Mouse (Mus musculus) liver, embryonic 14.5 days (tissue): ENCODE measurements around the gene Fat3. TPM values are rescaled to one million over a fixed set of nuclear protein-coding genes. Genes with fewer than 3 reads are reported as not detected.

ENCODE experiments used
- ATAC-seq: fragments of 200-750 bp; cut with Nextera tagmentation; 2 replicates; pipeline ENCODE4 v1.8.0; 2017; ENCODE audit warnings: moderate number of reproducible peaks, mild to moderate bottlenecking, moderate library complexity; ENCODE audit not compliant: insufficient read depth
- DNase-seq, 3 experiments: peaks; one replicate each; pipeline ENCODE4 v3.0.0-alpha.2; 2012 to 2013; ENCODE audit warnings: low read depth in 3 of 3, low spot score in 3 of 3
- H3K27ac ChIP-seq: fragments of 300-500 bp; sonication (generic); 2 replicates; pipeline ENCODE4 v1.5.1; 2014; ENCODE audit warnings: moderate library complexity, mild to moderate bottlenecking, control low read depth, inconsistent platforms
- H3K27me3 ChIP-seq: fragments of 300-500 bp; sonication (generic); 2 replicates; pipeline ENCODE4 v1.6.1; 2014; ENCODE audit warnings: mild to moderate bottlenecking, low read length, moderate library complexity; ENCODE audit not compliant: control insufficient read depth, insufficient read depth
- H3K36me3 ChIP-seq: fragments of 300-500 bp; sonication (generic); replicated peaks from 2 replicates; pipeline ENCODE4 v1.6.1; 2014; ENCODE audit warnings: low read depth; ENCODE audit not compliant: control insufficient read depth, insufficient read depth
- H3K4me1 ChIP-seq, 2 experiments: fragments of 200-500 bp in 1 of 2; fragments of 300-500 bp in 1 of 2; sonication (generic) in 1 of 2; replicated peaks; 2 replicates each; pipeline ENCODE4 v1.6.1; 2012 to 2014; ENCODE audit warnings: antibody characterized with exemption in 1 of 2, inconsistent platforms in 1 of 2, low read length in 1 of 2; ENCODE audit not compliant: control insufficient read depth in 2 of 2, insufficient read depth in 2 of 2
- H3K4me2 ChIP-seq: fragments of 300-500 bp; sonication (generic); 2 replicates; pipeline ENCODE4 v1.6.1; 2014; ENCODE audit warnings: low read depth, mild to moderate bottlenecking, control low read depth, moderate library complexity
- H3K4me3 ChIP-seq, 2 experiments: fragments of 200-500 bp in 1 of 2; fragments of 300-500 bp in 1 of 2; sonication (generic) in 1 of 2; 2 replicates each; pipeline ENCODE4 v1.5.1; 2012 to 2014; ENCODE audit warnings: low read depth in 2 of 2, low read length in 2 of 2, mild to moderate bottlenecking in 2 of 2, control low read depth in 1 of 2, inconsistent platforms in 1 of 2, moderate library complexity in 1 of 2; ENCODE audit not compliant: insufficient read depth in 1 of 2
- H3K9ac ChIP-seq: fragments of 300-500 bp; sonication (generic); replicated peaks from 2 replicates; pipeline ENCODE4 v1.6.1; 2014; ENCODE audit warnings: mild to moderate bottlenecking, control low read depth, moderate library complexity
- H3K9me3 ChIP-seq: fragments of 300-500 bp; sonication (generic); 2 replicates; pipeline ENCODE4 v1.6.1; 2016; ENCODE audit warnings: low read length, mixed read lengths; ENCODE audit not compliant: control insufficient read depth
- CTCF ChIP-seq: IDR thresholded peaks from 2 replicates; pipeline ENCODE4 v1.5.1; 2016; ENCODE audit warnings: antibody characterized with exemption, low read depth, control low read depth
- EP300 ChIP-seq: IDR thresholded peaks from 2 replicates; pipeline ENCODE4 v1.6.1; 2016; ENCODE audit warnings: antibody characterized with exemption, low read depth
- WGBS: fragments of 180-500 bp; shearing (Covaris S2); extraction: QIAGEN DNeasy Blood & Tissue Kit; methylation state at CpG from one replicate; pipeline ENCODE4 v1.1.7; 2014; ENCODE audit not compliant: insufficient replicate concordance; 5-methylcytosine and 5-hydroxymethylcytosine counted together
- polyA plus RNA-seq, 2 experiments: library from polyadenylated mRNA; depleted of rRNA in 1 of 2; stranded (reverse) in 1 of 2; unstranded in 1 of 2; fragments of >200 nt; fragmentation: Nextera tagmentation in 1 of 2; extraction: Ambion mirVana in 1 of 2; gene quantifications; 2 replicates each; pipeline versions ENCODE4 v1.2.1 to v1.2.3; 2012 to 2014

The Fat3 gene
- polyA plus RNA-seq, 2 experiments: 0.06 TPM; not detected in 1

DNA sequence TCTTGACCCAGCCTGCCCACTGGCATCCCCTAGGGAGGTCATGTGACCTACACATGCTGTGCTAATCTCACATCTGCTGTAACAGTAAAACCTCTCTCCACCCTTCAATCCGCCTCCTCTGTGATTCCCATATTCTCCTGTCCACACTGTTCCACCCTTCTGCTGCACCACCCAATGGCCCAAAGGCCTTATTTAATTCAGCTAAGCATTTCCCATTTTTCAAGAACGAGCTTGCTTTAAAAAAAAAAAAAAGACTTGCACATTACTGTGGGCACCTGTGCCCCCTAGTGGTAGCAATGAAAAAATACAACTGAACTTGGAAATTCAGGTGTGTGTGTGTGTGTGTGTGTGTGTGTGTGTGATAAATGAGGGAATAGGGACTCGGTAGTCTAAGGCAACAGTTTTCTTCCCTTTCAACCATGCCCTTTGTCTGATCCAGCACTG lies 620.9 kb downstream of the Fat3 start:
- no peak overlapping the region for H3K9ac ChIP-seq
- H3K4me2 ChIP-seq: no peak overlapping the region
- peak; percentile 74 for TF ChIP-seq CTCF
- TF ChIP-seq EP300: no peak
- DNase-seq (peak in 2 of 3 experiments; percentile 4 to 6), ATAC-seq (no peak)
- WGBS: 14% methylated on average over 3 of the region's 3 CpGs
- no peaks in the 10 kb centered on the region for H3K36me3 ChIP-seq
- H3K27ac ChIP-seq: no peak overlapping the region
- H3K4me1 ChIP-seq: 0 out of 4 replicates have a peak, but pooled peaks cover 0 to 1% of the 10 kb centered on the region in 2 experiments
- H3K9me3 ChIP-seq: no peaks in the 10 kb centered on the region
- H3K4me3 ChIP-seq: no peak overlapping the region
- no peaks in the 10 kb centered on the region for H3K27me3 ChIP-seq

DNA sequence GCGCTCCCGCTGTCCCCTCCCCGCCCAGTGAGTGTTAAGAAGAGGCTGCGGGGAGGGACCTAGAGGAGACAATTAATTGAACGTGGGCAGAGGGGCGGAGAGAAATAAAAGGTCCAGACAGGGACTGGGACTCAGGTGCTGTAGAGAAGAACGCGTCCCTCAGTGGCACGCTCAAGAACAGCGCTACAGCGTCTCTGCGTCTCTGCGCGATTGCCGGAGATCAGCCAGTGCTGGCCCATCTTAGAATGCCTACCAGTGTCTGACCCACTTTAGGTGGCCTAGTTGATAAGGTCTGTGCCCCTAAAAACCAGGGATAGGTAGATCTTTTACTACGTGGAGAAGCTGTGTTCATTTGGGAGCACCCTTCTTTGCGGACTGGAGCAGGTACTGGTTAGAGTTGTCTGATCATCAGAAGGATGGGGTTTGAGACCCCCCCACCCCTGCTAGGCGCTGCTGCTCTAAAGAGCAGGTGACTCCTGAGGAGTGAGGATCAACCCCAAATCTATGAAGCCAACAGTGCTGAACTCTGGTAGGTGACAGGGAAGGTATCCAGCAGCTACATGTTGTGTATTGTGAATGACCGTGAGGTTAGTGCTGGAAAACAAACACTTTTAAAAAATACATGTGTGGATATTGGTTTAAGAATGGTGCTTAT lies 626.5 kb downstream of the Fat3 start, which contains the start of gene Mtnr1b:
Gene Mtnr1b (minus strand): TSS at position 51 of the 655 bp plus-strand sequence.
- no peaks in the 10 kb centered on the region for H3K4me1 ChIP-seq
- no peak within 1 kb of the TSS for H3K27ac ChIP-seq
- no peak within 1 kb of the TSS for H3K4me2 ChIP-seq
- no peak for DNase-seq
- no peaks in the 10 kb centered on the region for H3K36me3 ChIP-seq
- no peak for TF ChIP-seq EP300
- TF ChIP-seq CTCF: no peak
- H3K4me3 ChIP-seq: no peak within 1 kb of the TSS
- no peaks in the 10 kb centered on the region for H3K9me3 ChIP-seq
- no peaks in the 10 kb centered on the region for H3K27me3 ChIP-seq
- 49% methylated on average over 19 of the region's 19 CpGs for WGBS
- no peak for ATAC-seq
- H3K9ac ChIP-seq: no peak within 1 kb of the TSS

DNA sequence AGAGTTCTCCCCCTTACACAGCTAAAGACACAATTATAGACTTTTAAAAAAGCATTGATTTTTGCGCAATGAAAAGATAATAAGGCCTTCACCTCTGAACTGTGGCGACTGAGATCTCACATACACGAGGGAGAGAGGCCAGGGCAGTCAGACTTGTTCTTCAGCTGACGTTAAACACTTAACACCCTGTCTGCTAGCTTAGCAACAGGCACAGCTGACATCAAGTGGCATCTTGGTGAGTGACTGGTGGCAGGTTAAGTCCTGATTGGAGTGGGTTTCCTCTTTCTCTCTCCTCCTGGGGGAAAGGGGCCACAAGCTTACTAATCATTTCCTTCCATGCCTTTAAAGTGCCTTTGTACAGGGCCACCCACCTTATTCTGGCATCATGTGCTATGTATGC lies 631.1 kb downstream of the Fat3 start:
- ATAC-seq (no peak), DNase-seq (no peak)
- WGBS: 39% methylated on average over 4 of the region's 4 CpGs
- no peak overlapping the region for H3K4me3 ChIP-seq
- no peaks in the 10 kb centered on the region for H3K36me3 ChIP-seq
- H3K27ac ChIP-seq: no peak overlapping the region
- no peak overlapping the region for H3K9ac ChIP-seq
- H3K27me3 ChIP-seq: no peaks in the 10 kb centered on the region
- H3K4me1 ChIP-seq: no peaks in the 10 kb centered on the region
- H3K4me2 ChIP-seq: no peak overlapping the region
- no peak for TF ChIP-seq CTCF
- no peak for TF ChIP-seq EP300
- no peaks in the 10 kb centered on the region for H3K9me3 ChIP-seq

DNA sequence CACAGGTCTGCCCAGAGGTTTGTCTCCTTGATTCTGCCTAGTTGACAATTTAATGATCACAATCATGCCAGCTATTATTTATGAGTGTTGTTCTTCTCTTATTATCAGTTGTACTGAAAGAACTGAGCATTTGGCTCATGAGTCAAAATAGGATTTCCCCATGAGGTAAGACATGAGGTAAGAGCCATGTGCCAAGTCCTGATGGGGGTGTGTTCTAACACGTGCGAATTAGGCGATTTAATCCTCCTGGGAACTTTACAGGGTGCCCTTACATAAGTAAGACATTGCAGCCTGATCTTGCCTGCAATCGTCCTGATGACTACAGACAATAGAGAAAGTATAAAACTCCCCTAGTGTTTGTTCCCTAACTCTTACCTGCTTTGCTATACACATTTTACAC lies 631.6 kb downstream of the Fat3 start:
- TF ChIP-seq CTCF: no peak
- no peak for TF ChIP-seq EP300
- Histone ChIP-seq H3K4me2 (no peak overlapping the region), H3K36me3 (no peaks in the 10 kb centered on the region), H3K9ac (no peak overlapping the region), H3K9me3 (no peaks in the 10 kb centered on the region), H3K27ac (no peak overlapping the region), H3K4me1 (no peaks in the 10 kb centered on the region), H3K27me3 (no peaks in the 10 kb centered on the region), H3K4me3 (no peak overlapping the region)
- ATAC-seq (no peak), DNase-seq (no peak)
- WGBS: 53% methylated on average over 4 of the region's 4 CpGs

- Histone ChIP-seq H3K4me3 (no peak overlapping the region), H3K4me1 (no peaks in the 10 kb centered on the region), H3K9ac (no peak overlapping the region), H3K36me3 (no peaks in the 10 kb centered on the region), H3K27ac (no peak overlapping the region), H3K9me3 (no peaks in the 10 kb centered on the region), H3K27me3 (no peaks in the 10 kb centered on the region), H3K4me2 (no peak overlapping the region)
- DNase-seq (no peak), ATAC-seq (no peak)
- 55% methylated on average over 10 of the region's 10 CpGs for WGBS
- TF ChIP-seq EP300: no peak
- no peak for TF ChIP-seq CTCF
Measured at GRCm38 (mm10) chr9:15866280-15867072, 634.6 kb downstream of the Fat3 start.
